Mouse (Mus musculus): Measurements from ENCODE around the gene Rps19bp1. TPM values are rescaled to one million over a fixed set of nuclear protein-coding genes. Genes with fewer than 3 reads are reported as not detected.

Rps19bp1 gene
- polyA plus RNA-seq, 1 experiment from 2014 or later = 67.4 TPM

GRCm38 (mm10) chr15:80225796-80226195 lies 38.3 kb downstream of the Rps19bp1 start:
- H3K4me1 ChIP-seq (replicated peaks) = peaks cover 16% of the 10 kb centered on the region
- WGBS = 49% methylated on average over 2 of the region's 2 CpGs
- H3K27me3 ChIP-seq (ENCODE audit: insufficient read depth, poor library complexity, severe bottlenecking) = peaks cover 6% of the 10 kb centered on the region; the same call in 1 of the 2 replicates
- no peak overlapping the region for H3K27ac ChIP-seq
- H3K36me3 ChIP-seq = no peaks in the 10 kb centered on the region
- H3K9me3 ChIP-seq = no peaks in the 10 kb centered on the region
- no peak overlapping the region for H3K4me3 ChIP-seq
- DNase-seq (ENCODE audit: low spot score) = peak; percentile 69

- peak; percentile 77 for DNase-seq (ENCODE audit: low spot score)
- Histone ChIP-seq H3K4me3 (no peak overlapping the region), H3K27me3 (ENCODE audit: insufficient read depth, poor library complexity, severe bottlenecking) (peaks cover under 1% of the 10 kb centered on the region; the same call in 1 of the 2 replicates), H3K4me1 (replicated peaks) (peaks cover 16% of the 10 kb centered on the region), H3K27ac (no peak overlapping the region), H3K36me3 (no peaks in the 10 kb centered on the region), H3K9me3 (no peaks in the 10 kb centered on the region)
- WGBS = 30% methylated on average over 9 of the region's 9 CpGs
Measured at GRCm38 (mm10) chr15:80225208-80225607, 38.9 kb downstream of the Rps19bp1 start.

GRCm38 (mm10) chr15:80223751-80224150 lies 40.4 kb downstream of the Rps19bp1 start:
- Histone ChIP-seq H3K27me3 (ENCODE audit: insufficient read depth, poor library complexity, severe bottlenecking) (no peaks in the 10 kb centered on the region), H3K9me3 (no peaks in the 10 kb centered on the region), H3K4me3 (no peak overlapping the region), H3K36me3 (no peaks in the 10 kb centered on the region), H3K27ac (no peak overlapping the region), H3K4me1 (replicated peaks) (peaks cover 26% of the 10 kb centered on the region)
- WGBS = 89% methylated on average over 7 of the region's 7 CpGs
- DNase-seq (ENCODE audit: low spot score) = no peak

GRCm38 (mm10) chr15:80221031-80221430 lies 43.1 kb downstream of the Rps19bp1 start:
- 68% methylated on average over 8 of the region's 8 CpGs for WGBS
- no peaks in the 10 kb centered on the region for H3K36me3 ChIP-seq
- no peaks in the 10 kb centered on the region for H3K27me3 ChIP-seq (ENCODE audit: insufficient read depth, poor library complexity, severe bottlenecking)
- no peak overlapping the region for H3K27ac ChIP-seq
- H3K9me3 ChIP-seq = no peaks in the 10 kb centered on the region
- H3K4me3 ChIP-seq = no peak overlapping the region
- H3K4me1 ChIP-seq (replicated peaks) = peaks cover 12% of the 10 kb centered on the region
- no peak for DNase-seq (ENCODE audit: low spot score)

- Histone ChIP-seq H3K4me3 (no peak overlapping the region), H3K9me3 (no peaks in the 10 kb centered on the region), H3K36me3 (no peaks in the 10 kb centered on the region), H3K27me3 (ENCODE audit: insufficient read depth, poor library complexity, severe bottlenecking) (no peaks in the 10 kb centered on the region), H3K27ac (peak overlapping the region; percentile 62), H3K4me1 (replicated peaks) (peaks cover 18% of the 10 kb centered on the region)
- no peak for DNase-seq (ENCODE audit: low spot score)
- WGBS = 72% methylated on average over 4 of the region's 4 CpGs
Measured at GRCm38 (mm10) chr15:80219705-80220657, 44.1 kb downstream of the Rps19bp1 start.

- peak overlapping the region; percentile 62 for H3K27ac ChIP-seq
- H3K36me3 ChIP-seq = no peaks in the 10 kb centered on the region; the same call in 1 of the 2 replicates
- H3K4me1 ChIP-seq (replicated peaks) = peaks cover 22% of the 10 kb centered on the region
- peak; percentile 31 for DNase-seq (ENCODE audit: low spot score)
- 45% methylated on average over 14 of the region's 14 CpGs for WGBS
- H3K27me3 ChIP-seq (ENCODE audit: insufficient read depth, poor library complexity, severe bottlenecking) = no peaks in the 10 kb centered on the region
- H3K4me3 ChIP-seq = peak overlapping the region; percentile 6; the same call in 1 of the 2 replicates
- H3K9me3 ChIP-seq = no peaks in the 10 kb centered on the region
Measured at GRCm38 (mm10) chr15:80219211-80219610, 44.9 kb downstream of the Rps19bp1 start.

GRCm38 (mm10) chr15:80217476-80217875 lies 46.6 kb downstream of the Rps19bp1 start:
- 90% methylated on average over 10 of the region's 10 CpGs for WGBS
- Histone ChIP-seq H3K27me3 (ENCODE audit: insufficient read depth, poor library complexity, severe bottlenecking) (no peaks in the 10 kb centered on the region), H3K9me3 (no peaks in the 10 kb centered on the region), H3K4me3 (no peak overlapping the region), H3K36me3 (peaks cover 14% of the 10 kb centered on the region), H3K4me1 (replicated peaks) (peaks cover 22% of the 10 kb centered on the region), H3K27ac (no peak overlapping the region)
- DNase-seq (ENCODE audit: low spot score) = no peak

GRCm38 (mm10) chr15:80216480-80216820 lies 47.7 kb downstream of the Rps19bp1 start:
- 69% methylated on average over 9 of the region's 9 CpGs for WGBS
- peaks cover 25% of the 10 kb centered on the region for H3K36me3 ChIP-seq
- H3K4me1 ChIP-seq (replicated peaks) = peaks cover 22% of the 10 kb centered on the region
- no peaks in the 10 kb centered on the region for H3K9me3 ChIP-seq
- H3K27ac ChIP-seq = no peak overlapping the region
- H3K4me3 ChIP-seq = no peak overlapping the region
- DNase-seq (ENCODE audit: low spot score) = no peak
- H3K27me3 ChIP-seq (ENCODE audit: insufficient read depth, poor library complexity, severe bottlenecking) = no peaks in the 10 kb centered on the region

GRCm38 (mm10) chr15:80215716-80216479 lies 48.2 kb downstream of the Rps19bp1 start:
- Histone ChIP-seq H3K27ac (0 out of 2 replicates have a peak overlapping the region, but pooled peaks have one; percentile 40), H3K27me3 (ENCODE audit: insufficient read depth, poor library complexity, severe bottlenecking) (no peaks in the 10 kb centered on the region), H3K4me1 (replicated peaks) (peaks cover 22% of the 10 kb centered on the region), H3K9me3 (no peaks in the 10 kb centered on the region), H3K4me3 (no peak overlapping the region), H3K36me3 (peaks cover 30% of the 10 kb centered on the region)
- no peak for DNase-seq (ENCODE audit: low spot score)
- WGBS = 17% methylated on average over 10 of the region's 10 CpGs

GRCm38 (mm10) chr15:80213688-80214087 lies 50.4 kb downstream of the Rps19bp1 start:
- no peak for DNase-seq (ENCODE audit: low spot score)
- Histone ChIP-seq H3K27ac (no peak overlapping the region), H3K4me1 (replicated peaks) (peaks cover 11% of the 10 kb centered on the region)

More at GRCm38 (mm10) chr15:80213688-80214087, 50.4 kb downstream of the Rps19bp1 start:
- Histone ChIP-seq H3K4me3 (no peak overlapping the region), H3K36me3 (peaks cover 34% of the 10 kb centered on the region), H3K27me3 (ENCODE audit: insufficient read depth, poor library complexity, severe bottlenecking) (no peaks in the 10 kb centered on the region), H3K9me3 (no peaks in the 10 kb centered on the region)
